Mouse (Mus musculus) embryonic facial prominence, embryonic 12.5 days (tissue): ENCODE measurements around the gene Prtn3. TPM values are rescaled to one million over a fixed set of nuclear protein-coding genes. Genes with fewer than 3 reads are reported as not detected.

Source experiments
- microRNA-seq: library from miRNA; unstranded; fragments of <30 nt; microRNA quantifications from one replicate; pipeline ENCODE4, GENCODE M21; 2017
- polyA plus RNA-seq: library from polyadenylated mRNA; unstranded; fragments of >200 nt; fragmentation: Nextera tagmentation; extraction: Ambion mirVana; gene quantifications from 2 replicates; pipeline ENCODE4 v1.2.1, GENCODE M21; 2016

The Prtn3 gene
- polyA plus RNA-seq, 1 experiment from 2014 or later = 11.3 TPM

Small RNA genes lying within 50 kb of the gene (microRNA-seq; reads per million reads assigned to microRNA genes)
- 0.54 reads per million for gene Mir6910

Other genes with a start within 250 kb of the Prtn3 start
- 26.2 and 27.2 TPM in 2 replicates for gene Shc2, start 236.6 kb upstream of the Prtn3 start, polyA plus RNA-seq
- not detected in 2 replicates for gene Odf3l2, start 228.7 kb upstream of the Prtn3 start, polyA plus RNA-seq
- gene Madcam1, start 209.9 kb upstream of the Prtn3 start, polyA plus RNA-seq = 6.7 and 8.4 TPM in 2 replicates
- gene Tpgs1, start 205.1 kb upstream of the Prtn3 start, polyA plus RNA-seq = 66.1 and 68.6 TPM in 2 replicates
- gene Cdc34, start 192.3 kb upstream of the Prtn3 start, polyA plus RNA-seq = 137 and 146 TPM in 2 replicates
- gene Gzmm, start 185.5 kb upstream of the Prtn3 start, polyA plus RNA-seq = 0.55 and 1.5 TPM in 2 replicates
- 689 and 691 TPM in 2 replicates for gene Bsg, start 170.0 kb upstream of the Prtn3 start, polyA plus RNA-seq
- gene Hcn2, start 157.8 kb upstream of the Prtn3 start, polyA plus RNA-seq = 0.06 and 0.08 TPM in 2 replicates
- 49.6 and 54.0 TPM in 2 replicates for gene Polrmt, start 127.9 kb upstream of the Prtn3 start, polyA plus RNA-seq
- gene Fgf22, start 119.4 kb upstream of the Prtn3 start, polyA plus RNA-seq = 0.33 and 0.65 TPM in 2 replicates
- 109 and 111 TPM in 2 replicates for gene Rnf126, start 107.5 kb upstream of the Prtn3 start, polyA plus RNA-seq
- gene Fstl3, start 97.2 kb upstream of the Prtn3 start, polyA plus RNA-seq = 3.5 and 3.7 TPM in 2 replicates
- 0.06 TPM in 1 of 2 replicates, not detected in the other for gene Prss57, start 83.5 kb upstream of the Prtn3 start, polyA plus RNA-seq
- gene Palm, start 80.9 kb upstream of the Prtn3 start, polyA plus RNA-seq = 132 and 142 TPM in 2 replicates
- 2.0 and 3.1 TPM in 2 replicates for gene Misp, start 53.5 kb upstream of the Prtn3 start, polyA plus RNA-seq
- 352 and 363 TPM in 2 replicates for gene Ptbp1, start 20.0 kb upstream of the Prtn3 start, polyA plus RNA-seq
- 169 and 181 TPM in 2 replicates for gene Plppr3, start 158 bp downstream of the Prtn3 start, polyA plus RNA-seq
- 0.33 and 0.55 TPM in 2 replicates for gene Elane, start 11.8 kb downstream of the Prtn3 start, polyA plus RNA-seq
- gene Cfd, start 16.4 kb downstream of the Prtn3 start, polyA plus RNA-seq = not detected in 2 replicates
- 60.4 and 60.9 TPM in 2 replicates for gene Med16, start 34.4 kb downstream of the Prtn3 start, polyA plus RNA-seq
- 5.0 and 18.8 TPM in 2 replicates for gene Gm26602, start 36.4 kb downstream of the Prtn3 start, polyA plus RNA-seq
- gene Kiss1r, start 42.5 kb downstream of the Prtn3 start, polyA plus RNA-seq = 0.85 and 1.4 TPM in 2 replicates
- gene R3hdm4, start 46.7 kb downstream of the Prtn3 start, polyA plus RNA-seq = 159 and 166 TPM in 2 replicates
- gene Arid3a, start 52.6 kb downstream of the Prtn3 start, polyA plus RNA-seq = 4.9 and 6.6 TPM in 2 replicates
- 118 and 120 TPM in 2 replicates for gene Wdr18, start 85.7 kb downstream of the Prtn3 start, polyA plus RNA-seq
- 0.50 and 0.92 TPM in 2 replicates for gene Grin3b, start 96.2 kb downstream of the Prtn3 start, polyA plus RNA-seq
- gene Tmem259, start 109.9 kb downstream of the Prtn3 start, polyA plus RNA-seq = 24.3 and 25.9 TPM in 2 replicates
- gene Cnn2, start 114.1 kb downstream of the Prtn3 start, polyA plus RNA-seq = 311 and 313 TPM in 2 replicates
- 2.6 and 3.9 TPM in 2 replicates for gene Abca7, start 122.0 kb downstream of the Prtn3 start, polyA plus RNA-seq
- gene Arhgap45, start 142.2 kb downstream of the Prtn3 start, polyA plus RNA-seq = 7.1 and 8.1 TPM in 2 replicates
- gene Polr2e, start 165.3 kb downstream of the Prtn3 start, polyA plus RNA-seq = 227 and 245 TPM in 2 replicates
- gene Gpx4, start 172.7 kb downstream of the Prtn3 start, polyA plus RNA-seq = 475 and 505 TPM in 2 replicates
- 15.2 and 16.1 TPM in 2 replicates for gene Sbno2, start 231.1 kb downstream of the Prtn3 start, polyA plus RNA-seq
- gene Stk11, start 241.3 kb downstream of the Prtn3 start, polyA plus RNA-seq = 17.2 and 18.5 TPM in 2 replicates